Mouse (Mus musculus): ENCODE results near the gene Saa3.
A peak's percentile ranks its signal among the peaks of the same experiment; 100 is the strongest.
"Not testable (repeated sequence)": the region's sequence is repeated elsewhere in the genome, so short reads cannot be mapped to it uniquely, and the experiment has no call there.

Saa3 gene

GRCm38 (mm10) chr7:46715600-46715999 is at the start of gene Saa3:
Gene Saa3 (minus strand): TSS chr7:46715700.
- no peak for DNase-seq

- no peak for DNase-seq
Observed at GRCm38 (mm10) chr7:46764672-46765071, 49.2 kb upstream of the Saa3 start.

- DNase-seq: no peak
Observed at GRCm38 (mm10) chr7:46762601-46763000, 47.1 kb upstream of the Saa3 start.

GRCm38 (mm10) chr7:46761049-46761795 is 45.7 kb upstream of the Saa3 start:
- no peak for DNase-seq

GRCm38 (mm10) chr7:46751490-46751889 is 36.0 kb upstream of the Saa3 start, which contains the start of gene Saa2:
Gene Saa2 (plus strand): TSS chr7:46751790.
- no peak for DNase-seq

GRCm38 (mm10) chr7:46748459-46748858 is 33.0 kb upstream of the Saa3 start:
- no peak for DNase-seq

- DNase-seq: no peak
Observed at GRCm38 (mm10) chr7:46746381-46746780, 30.9 kb upstream of the Saa3 start.

- DNase-seq: no peak
Observed at GRCm38 (mm10) chr7:46745816-46746215, 30.3 kb upstream of the Saa3 start.

- not testable (repeated sequence) for DNase-seq
Observed at GRCm38 (mm10) chr7:46742880-46743279, 27.4 kb upstream of the Saa3 start, which contains the start of gene Saa1. Gene Saa1 (minus strand): TSS chr7:46742980.

GRCm38 (mm10) chr7:46740041-46740440 is 24.5 kb upstream of the Saa3 start:
- DNase-seq: not testable (repeated sequence)

- no peak for DNase-seq
Observed at GRCm38 (mm10) chr7:46738561-46739460, 23.3 kb upstream of the Saa3 start.

GRCm38 (mm10) chr7:46734983-46735382 is 19.5 kb upstream of the Saa3 start:
- no peak for DNase-seq

GRCm38 (mm10) chr7:46732458-46732857 is 17.0 kb upstream of the Saa3 start, which contains the start of gene Saa4:
Gene Saa4 (minus strand): TSS chr7:46732603.
- no peak for DNase-seq

- DNase-seq: no peak
Observed at GRCm38 (mm10) chr7:46727584-46727983, 12.1 kb upstream of the Saa3 start.

- DNase-seq: no peak
Observed at GRCm38 (mm10) chr7:46724396-46724795, 8.9 kb upstream of the Saa3 start.

- DNase-seq: no peak
Observed at GRCm38 (mm10) chr7:46723849-46724248, 8.3 kb upstream of the Saa3 start.

GRCm38 (mm10) chr7:46723354-46723753 is 7.9 kb upstream of the Saa3 start:
- DNase-seq: no peak

- DNase-seq: no peak
Observed at GRCm38 (mm10) chr7:46720460-46720859, 5.0 kb upstream of the Saa3 start.

GRCm38 (mm10) chr7:46719526-46719925 is 4.0 kb upstream of the Saa3 start:
- DNase-seq: no peak

- DNase-seq: no peak
Observed at GRCm38 (mm10) chr7:46718591-46719270, 3.2 kb upstream of the Saa3 start.

- DNase-seq: no peak
Observed at GRCm38 (mm10) chr7:46716897-46717296, 1.4 kb upstream of the Saa3 start.

GRCm38 (mm10) chr7:46714518-46714917 is 982 bp downstream of the Saa3 start:
- DNase-seq: peak; percentile 80

GRCm38 (mm10) chr7:46712250-46712649 is 3.2 kb downstream of the Saa3 start:
- no peak for DNase-seq

Data from retina, postnatal 1 day (tissue).